Comparison of ENCODE assay signal across 20 mouse cellular contexts in genomic region chr11:67554276-67554675, GRCm38 (mm10).
DNase-seq lines count a peak whose midpoint lies in the region; TF ChIP-seq lines count a peak whose summit lies in the region.
"Had no signal": no experiment of that assay in that cellular context is flagged by ENCODE, and none has a peak within 500 bp of the region (broad histone marks: within the 10 kb centered on the region; RNA-seq: fewer than 3 reads in every experiment).

No protein-coding gene starts in this region.

- no peak overlapping the region for H3K4me3 ChIP-seq in gastrocnemius, adult 2 months
- H3K4me3 ChIP-seq: heart, embryonic 15.5 days; hindbrain, embryonic 13.5 days; kidney, embryonic 15.5 days; neural tube, embryonic 15.5 days had no signal

- DNase-seq in cerebellum, postnatal 14 days, result peak; percentile 67 to 73
- no peak for DNase-seq in cerebellum, adult 8-10 months
- peak; percentile 11 for DNase-seq in gastrocnemius, adult 2 months
- no peak for DNase-seq in gastrocnemius, postnatal 36 days
- DNase-seq in right cerebral cortex, adult 18-20 months, result peak; percentile 55
- DNase-seq in right cerebral cortex, postnatal 25 days, result no peak
- peak; percentile 42 for DNase-seq in right cerebral cortex, postnatal 14 days
- DNase-seq in testis, postnatal 14 days (ENCODE audit: low spot score), result no peak
- DNase-seq: adrenal gland, postnatal 14 days; cerebellum, adult 11-12 months; heart, postnatal 36 days; kidney, adult 11 months; kidney, postnatal 36 days; liver, postnatal 0 days; thymus, postnatal 25 days had no signal

- TF ChIP-seq CTCF in gastrocnemius, adult 2 months (IDR thresholded peaks at IDR 0.05), result no peak

- intact Hi-C loops in gastrocnemius, adult 2 months (cut with DNase I), result no loop called here
- intact Hi-C loops in gastrocnemius, postnatal 36 days (cut with DNase I), result no loop called here

- H3K27ac ChIP-seq in gastrocnemius, adult 2 months, result no peak overlapping the region
- H3K27ac ChIP-seq: heart, embryonic 15.5 days; hindbrain, embryonic 13.5 days; kidney, embryonic 15.5 days; macrophage; neural tube, embryonic 15.5 days had no signal

Comparison
In these comparisons a context has a peak if more than half of its experiments do, and no peak if none do; other contexts are left out.
1. DNase-seq: peak in cerebellum, postnatal 14 days (2 of 2), gastrocnemius, adult 2 months (single experiment), right cerebral cortex, adult 18-20 months (single experiment) and right cerebral cortex, postnatal 14 days (single experiment); none in cerebellum, adult 8-10 months (single experiment), gastrocnemius, postnatal 36 days (0 of 2), right cerebral cortex, postnatal 25 days (single experiment) and testis, postnatal 14 days (single experiment).